Mouse (Mus musculus) layer of hippocampus, adult 2 months (tissue): Measurements from ENCODE around the gene Tnfaip8l2. TPM values are rescaled to one million over a fixed set of nuclear protein-coding genes. Genes with fewer than 3 reads are reported as not detected.
"Not testable (repeated sequence)": the region's sequence is repeated elsewhere in the genome, so short reads cannot be mapped to it uniquely, and the experiment has no call there.

Experiments used
- DNase-seq, 2 experiments: peaks; one replicate each; pipeline ENCODE4 v3.0.0; 2022; ENCODE audit warnings: low spot score in 2 of 2
- H3K27ac ChIP-seq: fragments of 200-600 bp; 2 replicates; pipeline ENCODE4 v1.8.1; 2022
- H3K4me3 ChIP-seq: fragments of 200-600 bp; 2 replicates; pipeline ENCODE4 v1.8.1; 2022; ENCODE audit warnings: mild to moderate bottlenecking
- CTCF ChIP-seq: fragments of 200-600 bp; conservative IDR thresholded peaks from 2 replicates; pipeline ENCODE4 v1.8.1; 2022; ENCODE audit warnings: antibody characterized with exemption, mild to moderate bottlenecking, moderate library complexity
- microRNA-seq, 2 experiments: library from miRNA; unstranded; fragments of <30 nt; microRNA quantifications; one replicate each; pipeline ENCODE4 v1.2.0; 2021
- total RNA-seq, 2 experiments: library from RNA; stranded (reverse); gene quantifications; 2 replicates each; pipeline ENCODE4 v1.2.3; 2021

Tnfaip8l2 gene
- total RNA-seq, 2 experiments from 2014 or later = 2.5 to 2.7 TPM

DNA sequence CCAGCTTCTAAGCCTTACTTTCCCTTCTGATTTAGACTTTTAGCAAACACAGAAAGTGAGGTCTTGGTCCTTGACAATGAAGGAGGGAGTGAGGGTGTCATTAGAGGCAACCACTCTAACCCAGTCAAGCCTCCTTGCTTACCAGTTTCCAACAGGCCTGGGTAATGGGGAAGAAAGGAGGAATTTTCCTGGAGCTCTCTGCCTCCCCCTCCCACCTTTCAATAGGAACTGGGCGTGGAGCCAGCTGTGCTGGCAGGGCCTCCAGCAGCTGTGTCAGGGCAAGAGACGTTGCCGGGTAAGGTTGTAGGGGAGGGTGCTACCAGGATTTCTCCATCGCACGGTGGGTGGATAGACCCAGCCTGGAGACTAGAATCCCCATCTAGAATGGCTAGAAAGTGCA is 17.2 kb downstream of the Tnfaip8l2 start:
- H3K4me3 ChIP-seq = no peak overlapping the region
- TF ChIP-seq CTCF = no peak
- H3K27ac ChIP-seq = peak overlapping the region; percentile 21; the same call in 1 of the 2 replicates
- peak in 1 of 2 experiments; percentile 42 for DNase-seq

DNA sequence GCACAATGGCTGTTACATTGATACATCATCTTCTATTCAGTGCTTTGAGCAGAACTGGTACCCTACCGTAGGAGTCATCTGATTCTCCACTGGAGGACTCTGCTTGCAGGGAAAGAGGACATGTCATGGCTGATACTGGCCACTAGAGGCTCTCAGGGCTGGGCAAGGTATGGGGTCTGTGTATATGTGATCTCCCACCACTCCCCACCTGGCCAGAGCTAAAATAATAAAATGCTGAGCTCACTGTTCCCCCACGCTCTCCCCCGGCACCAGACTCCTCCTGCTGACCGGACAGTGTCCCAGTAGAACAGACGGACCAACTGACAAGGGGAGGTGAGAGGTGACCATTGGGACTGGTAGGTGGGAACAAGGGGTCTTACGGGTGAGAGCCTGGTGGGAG is 17.9 kb downstream of the Tnfaip8l2 start, which contains the start of gene Tmod4:
TSS of gene Tmod4 (plus strand) at position 231 of the 400 bp plus-strand sequence.
- peak within 1 kb of the TSS; percentile 21; the same call in 1 of the 2 replicates for H3K27ac ChIP-seq
- TF ChIP-seq CTCF = peak; percentile 74
- H3K4me3 ChIP-seq = no peak within 1 kb of the TSS
- no peak for DNase-seq

DNA sequence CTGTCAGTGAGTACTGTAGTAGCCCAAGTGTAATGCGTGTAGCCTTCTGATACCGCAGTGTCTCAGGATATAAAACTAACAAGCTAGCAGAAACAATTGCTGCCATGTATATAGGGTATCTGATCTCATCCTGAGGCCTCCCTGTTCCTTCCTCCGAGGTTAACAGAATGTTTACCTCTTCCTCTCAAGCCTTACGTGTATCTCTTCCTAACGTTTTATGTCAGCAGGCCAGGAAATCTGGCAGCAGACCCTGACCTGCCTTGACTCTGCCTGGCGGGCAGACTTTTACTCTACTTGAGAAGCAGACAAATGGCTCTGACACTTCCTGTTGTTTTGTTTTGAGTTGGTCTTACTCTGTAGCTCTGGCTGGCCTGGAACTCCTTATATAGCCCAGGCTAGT is 20.6 kb downstream of the Tnfaip8l2 start:
- no peak for TF ChIP-seq CTCF
- Histone ChIP-seq H3K4me3 (no peak overlapping the region), H3K27ac (no peak overlapping the region)
- DNase-seq = no peak

DNA sequence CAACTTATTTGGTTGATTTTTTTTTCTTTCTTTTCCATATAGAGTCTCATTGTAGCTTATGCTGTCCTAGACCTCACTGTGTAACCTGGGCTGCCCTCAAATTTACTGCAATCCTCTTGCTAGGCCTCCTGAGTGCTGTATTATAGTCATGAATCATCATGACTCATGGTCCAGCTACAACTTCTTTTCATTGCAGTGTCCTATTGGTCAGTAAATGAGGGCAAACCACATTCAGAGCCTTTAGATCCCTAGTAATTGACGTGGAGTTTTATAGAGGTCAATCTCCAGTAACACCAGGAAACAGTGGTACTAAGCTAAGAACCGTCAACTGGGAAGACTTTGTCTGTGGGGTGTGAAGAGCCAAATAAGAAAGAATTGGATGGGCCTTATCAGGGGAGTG is 24.4 kb downstream of the Tnfaip8l2 start:
- no peak overlapping the region for H3K4me3 ChIP-seq
- DNase-seq = no peak
- TF ChIP-seq CTCF = no peak
- H3K27ac ChIP-seq = no peak overlapping the region

DNA sequence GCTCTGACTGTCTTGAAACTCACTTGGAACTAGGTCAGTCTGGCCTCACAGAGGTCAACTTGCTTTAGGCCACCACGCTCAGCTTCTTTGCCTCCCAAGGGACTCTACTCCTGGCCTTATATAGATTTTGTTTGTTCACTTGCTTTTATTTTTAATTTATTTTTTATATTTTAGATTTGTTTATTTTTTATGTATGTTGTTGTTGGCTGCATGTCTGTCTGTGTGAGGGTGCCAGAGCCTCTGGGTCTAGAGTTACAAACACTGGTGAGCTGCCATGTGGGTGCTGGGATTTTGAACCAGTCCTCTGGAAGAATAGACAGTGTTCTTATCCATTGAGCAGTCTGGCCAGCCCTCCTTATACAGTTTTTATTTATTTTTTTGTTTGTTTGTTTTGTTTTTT is 29.4 kb downstream of the Tnfaip8l2 start:
- no peak for TF ChIP-seq CTCF
- Histone ChIP-seq H3K27ac (no peak overlapping the region), H3K4me3 (no peak overlapping the region)
- no peak for DNase-seq

GRCm38 (mm10) chr3:95110911-95111726 is 31.0 kb downstream of the Tnfaip8l2 start, which contains the start of gene Vps72:
Vps72 (plus strand) TSS chr3:95111022.
- H3K27ac ChIP-seq = peak within 1 kb of the TSS; percentile 92
- no peak for TF ChIP-seq CTCF
- peak; percentile 86 to 91 for DNase-seq
- peak within 1 kb of the TSS; percentile 86 for H3K4me3 ChIP-seq

GRCm38 (mm10) chr3:95107898-95108297 is 34.3 kb downstream of the Tnfaip8l2 start:
- no peak overlapping the region for H3K4me3 ChIP-seq
- no peak for DNase-seq
- TF ChIP-seq CTCF = peak; percentile 73
- no peak overlapping the region for H3K27ac ChIP-seq

- not testable (repeated sequence) for DNase-seq
- peak overlapping the region; percentile 81 for H3K27ac ChIP-seq
- H3K4me3 ChIP-seq = peak overlapping the region; percentile 88
These were observed 34.9 kb downstream of the Tnfaip8l2 start for GRCm38 (mm10) chr3:95107308-95107707.

GRCm38 (mm10) chr3:95106338-95107117 is 35.6 kb downstream of the Tnfaip8l2 start, which contains the start of gene Pip5k1a:
Pip5k1a (minus strand) TSS chr3:95106930.
- peak; percentile 97 to 98 for DNase-seq
- H3K27ac ChIP-seq = peak within 1 kb of the TSS; percentile 96
- peak; percentile 54 for TF ChIP-seq CTCF
- peak within 1 kb of the TSS; percentile 88 for H3K4me3 ChIP-seq

GRCm38 (mm10) chr3:95105586-95106337 is 36.4 kb downstream of the Tnfaip8l2 start:
- peak overlapping the region; percentile 96 for H3K27ac ChIP-seq
- TF ChIP-seq CTCF = no peak
- DNase-seq = no peak
- peak overlapping the region; percentile 88 for H3K4me3 ChIP-seq

- TF ChIP-seq CTCF = no peak
- peak overlapping the region; percentile 96 for H3K27ac ChIP-seq
These were observed 37.0 kb downstream of the Tnfaip8l2 start for GRCm38 (mm10) chr3:95105121-95105520.

GRCm38 (mm10) chr3:95100854-95101253 is 41.3 kb downstream of the Tnfaip8l2 start:
- Histone ChIP-seq H3K4me3 (no peak overlapping the region), H3K27ac (no peak overlapping the region)
- TF ChIP-seq CTCF = no peak
- no peak for DNase-seq

More at GRCm38 (mm10) chr3:95105121-95105520, 37.0 kb downstream of the Tnfaip8l2 start:
- DNase-seq = peak; percentile 74 to 78
- peak overlapping the region; percentile 88 for H3K4me3 ChIP-seq

Small RNA genes within 50 kb of the gene (microRNA-seq; reads per million reads assigned to microRNA genes)
- 0 reads per million in 2 experiments for gene Mir8099-1

Other genes starting within 250 kb of the Tnfaip8l2 start
- 10 to 100 TPM; 10.3 to 10.5 TPM for gene Selenbp1, start 209.3 kb downstream of the Tnfaip8l2 start, total RNA-seq
- gene Rfx5, start 188.3 kb downstream of the Tnfaip8l2 start, total RNA-seq = 10 to 100 TPM; 23.9 to 24.6 TPM
- gene Pi4kb, start 167.6 kb downstream of the Tnfaip8l2 start, total RNA-seq = 10 to 100 TPM; 58.7 to 64.4 TPM
- gene Zfp687, start 126.9 kb downstream of the Tnfaip8l2 start, total RNA-seq = 10 to 100 TPM; 26.2 to 26.6 TPM
- gene Psmd4, start 99.7 kb downstream of the Tnfaip8l2 start, total RNA-seq = 100 to 1,000 TPM; 158 to 160 TPM
- 10 to 100 TPM; 64.1 to 71.0 TPM for gene Pip5k1a, start 35.4 kb downstream of the Tnfaip8l2 start, total RNA-seq
- 10 to 100 TPM; 43.5 to 46.1 TPM for gene Vps72, start 31.3 kb downstream of the Tnfaip8l2 start, total RNA-seq
- under 1 TPM in 1 of 2 experiments, not detected in 1; 0.71 TPM for gene Tmod4, start 17.9 kb downstream of the Tnfaip8l2 start, total RNA-seq
- gene Scnm1, start 8.3 kb downstream of the Tnfaip8l2 start, total RNA-seq = 10 to 100 TPM; 50.4 to 57.5 TPM
- gene Lysmd1, start 8.3 kb downstream of the Tnfaip8l2 start, total RNA-seq = 10 to 100 TPM; 16.4 to 16.7 TPM
- gene Sema6c, start 18.1 kb upstream of the Tnfaip8l2 start, total RNA-seq = 10 to 100 TPM; 33.9 to 46.6 TPM
- gene Gabpb2, start 75.6 kb upstream of the Tnfaip8l2 start, total RNA-seq = 10 to 100 TPM; 15.4 to 20.0 TPM
- 10 to 100 TPM; 67.5 to 77.5 TPM for gene Cdc42se1, start 86.4 kb upstream of the Tnfaip8l2 start, total RNA-seq
- 100 to 1,000 TPM; 287 to 294 TPM for gene Mllt11, start 89.8 kb upstream of the Tnfaip8l2 start, total RNA-seq
- gene Gm128, start 99.2 kb upstream of the Tnfaip8l2 start, total RNA-seq = under 1 TPM; 0.25 to 0.54 TPM
- gene Bnipl, start 108.8 kb upstream of the Tnfaip8l2 start, total RNA-seq = under 1 TPM; 0.37 to 0.69 TPM
- 10 to 100 TPM; 19.1 to 22.7 TPM for gene Mindy1, start 139.0 kb upstream of the Tnfaip8l2 start, total RNA-seq
- 10 to 100 TPM; 22.0 to 22.4 TPM for gene Prune1, start 139.7 kb upstream of the Tnfaip8l2 start, total RNA-seq
- gene Anxa9, start 164.8 kb upstream of the Tnfaip8l2 start, total RNA-seq = 1 to 10 TPM; 1.5 TPM
- 10 to 100 TPM; 53.1 to 63.3 TPM for gene Cers2, start 172.4 kb upstream of the Tnfaip8l2 start, total RNA-seq
- gene Setdb1, start 214.8 kb upstream of the Tnfaip8l2 start, total RNA-seq = 10 to 100 TPM; 37.7 to 39.2 TPM